Comparison of ENCODE assay signal across 25 mouse cellular contexts in the genomic region with DNA sequence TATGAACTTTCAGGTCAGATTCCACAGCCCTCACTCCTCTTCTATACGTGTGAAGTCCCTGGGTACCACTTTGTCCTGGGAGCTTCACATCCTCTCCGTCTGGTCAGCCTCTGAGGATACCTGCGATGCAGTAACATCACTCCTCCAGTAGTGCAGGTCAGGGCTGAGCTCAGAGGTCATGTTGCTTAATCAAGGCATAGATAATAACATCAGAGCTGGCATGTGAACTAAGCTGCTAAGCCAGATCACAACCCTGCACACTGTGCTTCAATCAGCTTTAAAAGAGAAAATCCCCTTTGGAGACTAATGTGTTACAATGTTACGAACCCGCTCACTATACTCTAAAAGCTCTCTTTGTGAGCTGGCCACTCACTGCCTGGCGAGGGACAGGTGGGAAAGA. TPM values are rescaled to one million over a fixed set of nuclear protein-coding genes. Genes with fewer than 3 reads are reported as not detected.
"Had no signal": no experiment of that assay in that cellular context is flagged by ENCODE, and none has a peak within 500 bp of the region (broad histone marks: within the 10 kb centered on the region; RNA-seq: fewer than 3 reads in every experiment).

No protein-coding gene starts in this region.

- H3K9me3 ChIP-seq: limb, embryonic 10.5 days; limb, embryonic 13.5 days; liver, embryonic 15.5 days; midbrain, embryonic 15.5 days had no signal

- DNase-seq: kidney, adult 11 months; kidney, adult 9 months; kidney, postnatal 14 days; kidney, postnatal 4 days; layer of hippocampus, adult 9-11 months; liver; lung, adult 2 months; lung, postnatal 14 days; lung, postnatal 4 days; right cerebral cortex, postnatal 25 days; thymus, postnatal 14 days; thymus, postnatal 4 days had no signal

- H3K36me3 ChIP-seq: limb, embryonic 10.5 days; limb, embryonic 13.5 days; liver, embryonic 15.5 days; midbrain, embryonic 15.5 days; neural tube, embryonic 13.5 days had no signal

- ATAC-seq: hindbrain, embryonic 16.5 days; midbrain, embryonic 15.5 days had no signal

- H3K27me3 ChIP-seq: midbrain, embryonic 15.5 days; neural tube, embryonic 13.5 days had no signal

- H3K27ac ChIP-seq: limb, embryonic 10.5 days; limb, embryonic 13.5 days; liver, embryonic 15.5 days; midbrain, embryonic 15.5 days; neural tube, embryonic 13.5 days had no signal

- H3K4me2 ChIP-seq: limb, embryonic 13.5 days; liver, embryonic 15.5 days; midbrain, embryonic 11.5 days; midbrain, embryonic 15.5 days; neural tube, embryonic 13.5 days had no signal

- H3K4me3 ChIP-seq: limb, embryonic 10.5 days; limb, embryonic 13.5 days; liver, embryonic 15.5 days; midbrain, embryonic 15.5 days; myocyte; neural tube, embryonic 13.5 days had no signal

- H3K9ac ChIP-seq: limb, embryonic 13.5 days; liver, embryonic 15.5 days; midbrain, embryonic 15.5 days; neural tube, embryonic 13.5 days had no signal

- H3K4me1 ChIP-seq: limb, embryonic 10.5 days; limb, embryonic 13.5 days; liver, embryonic 15.5 days; midbrain, embryonic 15.5 days; neural tube, embryonic 13.5 days had no signal

RNA-seq across cellular contexts. Expression of gene Plg, which starts 43.3 kb away (rescaled TPM):
- total RNA-seq: layer of hippocampus, adult 18-20 months; layer of hippocampus, postnatal 25 days; megakaryocyte progenitor cell, adult 5-6 weeks; megakaryocyte-erythroid progenitor cell, adult 5-6 weeks; neutrophil, adult 5-6 weeks had no signal
- polyA plus RNA-seq: hindbrain, embryonic 16.5 days; limb, embryonic 10.5 days; midbrain, embryonic 11.5 days; myocyte had no signal
